Mouse (Mus musculus) 3134 (cell line): ENCODE data around the gene Xrn2.

ENCODE experiments used
- DNase-seq: peaks from one replicate; pipeline ENCODE4 v3.0.0-alpha.2; 2011; ENCODE audit warnings: low spot score; ENCODE audit not compliant: insufficient read length; ENCODE audit errors: extremely low read depth

The Xrn2 gene

GRCm38 (mm10) chr2:147053229-147053892, 40.6 kb downstream of the Xrn2 start:
- no peak for DNase-seq

- no peak for DNase-seq
Measured at GRCm38 (mm10) chr2:147067480-147068246, 54.9 kb downstream of the Xrn2 start.

GRCm38 (mm10) chr2:147069077-147069476, 56.3 kb downstream of the Xrn2 start:
- no peak for DNase-seq

GRCm38 (mm10) chr2:147070305-147070704, 57.5 kb downstream of the Xrn2 start:
- no peak for DNase-seq

- DNase-seq, result no peak
Measured at GRCm38 (mm10) chr2:147073962-147074361, 61.2 kb downstream of the Xrn2 start.

GRCm38 (mm10) chr2:147074399-147074798, 61.6 kb downstream of the Xrn2 start:
- no peak for DNase-seq

- DNase-seq, result no peak
Measured at GRCm38 (mm10) chr2:147082391-147082790, 69.6 kb downstream of the Xrn2 start.

GRCm38 (mm10) chr2:147083471-147084365, 70.9 kb downstream of the Xrn2 start:
- peak; percentile 12 for DNase-seq

GRCm38 (mm10) chr2:147084366-147085071, 71.7 kb downstream of the Xrn2 start:
- peak; percentile 11 for DNase-seq

GRCm38 (mm10) chr2:147085072-147085870, 72.5 kb downstream of the Xrn2 start, which contains the start of gene Nkx2-4:
Nkx2-4 (minus strand) TSS chr2:147085445.
- DNase-seq, result no peak

GRCm38 (mm10) chr2:147085937-147086336, 73.1 kb downstream of the Xrn2 start:
- no peak for DNase-seq

- DNase-seq, result no peak
Measured at GRCm38 (mm10) chr2:147086441-147086840, 73.6 kb downstream of the Xrn2 start.

GRCm38 (mm10) chr2:147119736-147120135, 106.9 kb downstream of the Xrn2 start:
- DNase-seq, result no peak

GRCm38 (mm10) chr2:147127366-147127765, 114.6 kb downstream of the Xrn2 start:
- no peak for DNase-seq
